Mouse (Mus musculus): ENCODE data around the gene Osm.

Gene Osm

DNA sequence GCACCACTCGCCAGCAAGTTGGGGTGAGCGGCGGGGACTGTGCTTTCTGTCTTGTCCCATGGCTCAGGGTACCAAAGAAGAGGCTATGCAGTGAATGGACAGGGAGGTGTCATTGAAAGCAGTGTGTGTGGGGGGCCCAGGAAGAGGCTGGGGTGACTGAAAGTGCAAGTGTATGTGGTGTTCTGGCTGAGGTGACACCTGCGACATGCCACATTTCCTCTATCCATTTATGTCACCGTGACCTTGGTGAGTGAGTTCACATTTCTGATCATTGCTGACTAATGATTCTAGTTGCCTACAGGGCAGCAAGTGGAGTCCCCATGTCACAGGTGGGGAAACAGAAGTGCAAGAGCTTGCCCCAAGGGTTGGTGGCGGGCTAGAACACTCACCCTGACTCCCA lies 32.3 kb downstream of the Osm start:
- DNase-seq (ENCODE audit: low spot score in 2 of 2) = no peak

DNA sequence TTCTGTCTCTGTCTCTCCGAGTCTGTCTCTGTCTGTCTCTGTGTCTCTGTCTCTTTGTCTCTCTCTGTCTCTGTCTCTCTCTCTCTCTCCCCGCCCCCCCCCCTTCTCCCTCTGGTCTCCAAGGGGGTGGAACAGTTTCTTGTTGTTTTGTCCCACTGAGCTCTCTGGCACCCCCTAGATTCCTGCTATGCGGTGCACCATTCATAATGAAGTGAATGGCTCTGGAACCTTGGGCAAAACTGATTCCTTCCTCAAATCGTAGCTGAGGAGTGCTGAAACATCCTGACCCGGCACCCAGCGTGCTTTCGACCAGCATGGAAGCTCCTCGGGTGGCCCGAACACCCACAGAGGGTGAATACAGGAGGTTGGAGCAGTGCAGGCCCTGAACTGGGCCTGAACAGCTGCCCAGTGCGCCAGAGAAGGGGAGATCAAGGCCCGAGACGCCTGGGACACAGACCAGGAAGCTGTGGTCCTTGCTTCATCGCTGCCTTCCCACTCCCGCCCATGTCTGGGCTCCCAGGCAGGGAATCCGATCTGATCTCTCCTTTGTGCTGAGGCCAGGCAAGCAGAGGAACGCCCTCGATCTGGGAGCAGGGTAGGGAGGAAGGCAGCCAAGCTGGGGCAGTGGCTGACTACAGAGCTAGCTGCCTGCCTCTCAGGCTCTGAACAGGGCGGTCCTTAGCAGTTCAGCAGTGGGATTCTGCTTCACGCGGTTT lies 34.7 kb downstream of the Osm start:
- DNase-seq (ENCODE audit: low spot score in 2 of 2) = no peak

DNA sequence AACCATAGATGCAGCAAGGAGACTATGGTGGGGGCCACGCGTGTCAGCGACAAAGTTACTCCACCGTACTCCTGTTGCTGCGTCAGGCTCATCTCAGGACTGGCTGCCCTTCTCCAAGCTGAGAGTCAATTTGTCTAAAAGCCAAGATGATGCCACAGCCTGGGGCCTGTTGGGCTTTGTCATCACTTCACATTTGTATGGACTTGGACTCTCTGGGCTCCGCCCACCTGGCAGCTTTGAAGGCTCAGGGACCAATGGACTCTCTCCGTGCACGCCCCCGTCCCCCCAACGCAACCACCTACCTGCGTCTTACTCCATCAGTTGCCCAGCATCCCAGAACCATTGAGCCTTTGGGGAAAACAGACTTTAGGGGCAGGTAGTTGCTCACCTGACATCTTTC lies 35.3 kb downstream of the Osm start:
- DNase-seq (ENCODE audit: low spot score in 2 of 2) = no peak

DNA sequence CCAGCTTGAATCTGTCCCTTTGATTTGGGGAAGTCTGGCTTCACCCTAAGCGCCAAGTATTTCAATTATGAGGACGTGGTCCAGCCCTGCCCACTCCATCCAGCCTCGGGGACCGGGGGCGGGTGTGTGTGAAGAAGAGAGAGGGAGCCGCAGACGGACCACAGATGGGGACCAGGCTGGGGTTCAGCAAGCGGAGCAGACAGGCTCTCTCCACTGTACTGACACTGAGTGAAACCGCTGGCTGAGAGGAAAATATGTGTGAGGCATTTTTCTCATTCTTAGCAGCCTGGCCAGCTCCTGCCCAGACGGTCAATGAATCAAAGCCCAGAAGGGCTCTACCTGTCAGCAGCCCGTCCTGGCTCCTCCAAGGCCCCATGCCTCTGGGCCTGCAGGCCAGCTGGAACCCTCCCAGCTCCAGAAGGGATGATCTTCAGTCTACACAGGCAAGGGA lies 40.2 kb downstream of the Osm start:
- no peak for DNase-seq (ENCODE audit: low spot score in 2 of 2)

DNA sequence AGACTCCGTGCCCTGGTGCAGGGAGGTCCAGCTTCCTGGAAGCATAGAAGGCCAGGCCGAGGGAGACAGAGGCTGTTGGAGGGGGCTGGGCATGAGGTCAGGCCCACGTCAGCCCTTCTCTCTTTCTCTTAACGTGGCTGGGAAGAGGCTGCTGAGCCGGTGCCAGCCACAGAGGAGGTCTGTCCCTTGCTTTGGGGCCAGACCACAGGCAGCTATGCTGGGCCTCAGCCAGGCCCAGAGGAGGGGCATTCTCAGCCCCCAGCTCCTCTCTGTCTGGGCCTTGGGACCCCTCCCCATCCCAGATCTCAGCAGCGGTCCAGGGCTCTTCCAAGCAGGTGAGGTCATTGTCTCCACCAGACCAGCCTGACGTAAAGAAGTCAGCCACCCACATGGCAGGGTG lies 43.7 kb downstream of the Osm start:
- no peak for DNase-seq (ENCODE audit: low spot score in 2 of 2)

DNA sequence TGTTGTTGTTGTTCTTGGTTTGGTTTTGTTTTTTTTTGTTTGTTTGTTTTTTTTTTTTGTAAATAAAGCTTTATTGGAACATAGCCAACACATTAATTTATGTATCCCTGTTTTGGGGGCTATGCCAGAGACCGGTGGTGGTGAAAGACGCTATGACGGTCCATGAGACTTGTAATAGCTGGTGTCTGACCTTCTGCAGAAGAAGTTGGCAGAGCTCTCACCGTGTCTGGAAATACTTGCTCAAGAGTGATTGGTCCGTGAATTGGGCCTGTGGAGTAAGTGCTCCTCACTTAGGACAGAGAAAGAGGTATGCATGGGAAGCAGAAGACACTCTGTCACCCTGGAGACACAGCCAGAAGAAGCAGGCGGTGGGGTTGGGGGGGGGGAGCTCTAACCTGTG lies 45.6 kb downstream of the Osm start:
- DNase-seq (ENCODE audit: low spot score in 2 of 2) = no peak

DNA sequence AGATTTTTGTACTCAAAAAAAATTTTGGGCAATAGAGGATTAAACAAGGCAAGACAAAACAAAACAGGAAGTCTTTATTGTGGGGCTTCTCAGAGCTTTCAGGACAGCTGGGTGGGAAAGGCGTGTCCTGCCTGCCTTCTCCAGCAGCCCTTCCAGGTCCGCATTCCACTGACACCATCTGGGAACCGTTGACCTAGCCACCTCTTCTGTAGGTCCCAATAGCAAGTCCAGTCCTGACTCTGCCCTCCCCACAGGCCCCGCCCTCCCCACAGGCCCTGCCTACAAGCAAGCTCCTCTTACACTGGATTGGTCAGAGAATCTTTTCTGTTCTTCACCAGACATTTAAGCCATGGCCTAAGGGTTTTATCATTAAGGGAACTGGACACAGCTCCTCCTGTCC lies 47.4 kb downstream of the Osm start:
- no peak for DNase-seq (ENCODE audit: low spot score in 2 of 2)

DNA sequence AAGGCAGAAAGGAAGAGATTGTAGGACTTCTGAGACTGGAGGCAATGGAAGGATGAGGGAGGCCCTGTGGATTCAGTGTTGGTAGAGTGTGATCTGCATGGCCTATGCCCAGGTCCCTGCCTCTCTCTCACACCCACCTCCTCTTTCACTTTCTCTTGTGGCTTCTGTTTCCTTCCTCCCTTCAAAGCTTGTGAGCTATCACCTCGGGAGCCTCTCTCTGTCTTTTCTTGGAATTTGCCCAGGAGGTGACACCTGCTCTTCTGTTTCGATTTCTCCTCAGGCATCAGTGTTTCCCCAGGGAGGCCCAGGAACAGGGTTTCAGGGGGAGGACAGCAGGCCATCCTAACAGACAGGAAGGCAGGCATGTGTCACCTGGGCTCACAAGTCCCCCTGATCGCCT lies 53.1 kb downstream of the Osm start:
- DNase-seq (ENCODE audit: low spot score in 2 of 2) = no peak
